Mouse (Mus musculus) adrenal gland, adult 18-20 months (tissue): Measurements from ENCODE around the gene Gipc3. TPM values are rescaled to one million over a fixed set of nuclear protein-coding genes. Genes with fewer than 3 reads are reported as not detected.

Experiments used
- DNase-seq, 2 experiments: peaks; one replicate each; pipeline ENCODE4 v3.0.0; 2021 to 2022; ENCODE audit warnings: low spot score in 2 of 2
- long read RNA-seq, 2 experiments: library from polyadenylated mRNA; stranded (forward); transcript quantifications; one replicate each; pipeline ENCODE4 v2.0.0; 2021
- total RNA-seq, 2 experiments: library from RNA; stranded (reverse); gene quantifications; 1 replicate in 1 of 2; 2 replicates in 1 of 2; pipeline ENCODE4 v1.2.3; 2021

Gipc3 gene
- 1 to 10 TPM; 4.5 to 6.7 TPM for total RNA-seq
- long read RNA-seq, experiment 1: 0 reads
- long read RNA-seq, experiment 2: 0 reads

- no peak for DNase-seq
These were observed at the start of gene Gipc3 for GRCm38 (mm10) chr10:81342686-81343505. TSS of gene Gipc3 (minus strand) at chr10:81343266.

- DNase-seq: no peak
These were observed 49.7 kb upstream of the Gipc3 start, which contains the start of gene Smim24 for GRCm38 (mm10) chr10:81392781-81393185. TSS of gene Smim24 (plus strand) at chr10:81393051.

- no peak for DNase-seq
These were observed 49.2 kb upstream of the Gipc3 start for GRCm38 (mm10) chr10:81392270-81392669.

GRCm38 (mm10) chr10:81390678-81390965 is 47.6 kb upstream of the Gipc3 start:
- no peak for DNase-seq

GRCm38 (mm10) chr10:81389801-81390677 is 47.0 kb upstream of the Gipc3 start:
- peak; percentile 83 to 85 for DNase-seq

GRCm38 (mm10) chr10:81389373-81389772 is 46.3 kb upstream of the Gipc3 start:
- no peak for DNase-seq

GRCm38 (mm10) chr10:81388505-81389055 is 45.5 kb upstream of the Gipc3 start, which contains the start of gene Gm48552:
TSS of gene Gm48552 (plus strand) at chr10:81389005.
- no peak for DNase-seq

- DNase-seq: no peak
These were observed 44.6 kb upstream of the Gipc3 start for GRCm38 (mm10) chr10:81387716-81388115.

- no peak for DNase-seq
These were observed 42.7 kb upstream of the Gipc3 start for GRCm38 (mm10) chr10:81385603-81386306.

- no peak for DNase-seq
These were observed 41.5 kb upstream of the Gipc3 start for GRCm38 (mm10) chr10:81384605-81384982.

GRCm38 (mm10) chr10:81383802-81384604 is 40.9 kb upstream of the Gipc3 start, which contains the start of the genes Dohh and Gm48551:
TSS of gene Dohh (plus strand) at chr10:81384428.
TSS of gene Gm48551 (plus strand) at chr10:81384466.
- peak; percentile 99 for DNase-seq

GRCm38 (mm10) chr10:81382039-81382438 is 39.0 kb upstream of the Gipc3 start:
- DNase-seq: no peak

GRCm38 (mm10) chr10:81379809-81380378 is 36.8 kb upstream of the Gipc3 start:
- no peak for DNase-seq

GRCm38 (mm10) chr10:81379183-81379553 is 36.1 kb upstream of the Gipc3 start:
- no peak for DNase-seq

- DNase-seq: peak; percentile 100
These were observed 35.6 kb upstream of the Gipc3 start for GRCm38 (mm10) chr10:81378553-81379182.

GRCm38 (mm10) chr10:81377793-81378552 is 34.9 kb upstream of the Gipc3 start, which contains the start of gene Fzr1:
TSS of gene Fzr1 (minus strand) at chr10:81378516.
- no peak for DNase-seq

- no peak for DNase-seq
These were observed 34.2 kb upstream of the Gipc3 start for GRCm38 (mm10) chr10:81377362-81377664.

GRCm38 (mm10) chr10:81376561-81377361 is 33.7 kb upstream of the Gipc3 start:
- DNase-seq: no peak
